Mouse (Mus musculus) olfactory bulb, adult 2 months (tissue): ENCODE results near the gene Speg.

ENCODE experiments used
- CTCF ChIP-seq: fragments of 200-500 bp; IDR thresholded peaks from 2 replicates; pipeline ENCODE4 v1.5.1; 2012; ENCODE audit warnings: low read depth, mild to moderate bottlenecking, low read length, moderate library complexity; ENCODE audit not compliant: insufficient read depth
- POLR2A ChIP-seq: fragments of 200-500 bp; IDR thresholded peaks from 2 replicates; pipeline ENCODE4 v1.6.1; 2012; ENCODE audit warnings: mild to moderate bottlenecking, low read depth, low read length, moderate library complexity; ENCODE audit not compliant: insufficient read depth

DNA sequence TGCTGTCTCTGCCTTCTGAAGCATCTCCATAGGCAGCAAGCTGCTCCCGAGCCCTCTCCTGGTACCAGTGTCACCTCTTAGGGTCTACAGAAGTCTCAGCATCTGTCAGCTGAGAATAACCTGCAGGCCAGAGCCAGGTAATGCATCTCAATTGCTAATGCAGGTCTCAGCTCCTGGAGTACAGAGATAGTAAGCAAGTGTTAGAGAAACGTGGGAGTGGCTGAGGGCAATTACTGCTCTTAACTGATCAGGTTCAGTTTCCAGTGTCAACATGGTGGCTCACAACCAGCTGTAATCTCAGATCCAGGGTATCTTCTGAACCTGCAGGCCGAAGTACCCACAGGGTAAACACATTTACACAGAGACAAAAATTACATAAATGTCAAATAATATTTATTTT is 38.6 kb upstream of the Speg start:
- TF ChIP-seq POLR2A (no peak), CTCF (no peak)
